Comparison of ENCODE assay signal across 14 mouse cellular contexts in genomic region chr9:104845226-104845930, GRCm38 (mm10).
DNase-seq lines count a peak whose midpoint lies in the region.
"Had no signal": no experiment of that assay in that cellular context is flagged by ENCODE, and none has a peak within 500 bp of the region (broad histone marks: within the 10 kb centered on the region; RNA-seq: fewer than 3 reads in every experiment).

No protein-coding gene starts in this region.

- DNase-seq in gastrocnemius, adult 8-10 months (ENCODE audit: low spot score in 2 of 2) = peak; percentile 5 to 22
- no peak for DNase-seq in gastrocnemius, postnatal 10 days
- peak; percentile 23 to 25 for DNase-seq in heart, adult 18-20 months
- DNase-seq in heart, postnatal 4 days = no peak
- peak; percentile 3 for DNase-seq in kidney, adult 9 months
- no peak for DNase-seq in kidney, adult 8-10 months
- DNase-seq: adrenal gland, adult 2 months; adrenal gland, postnatal 14 days; cerebellum, adult 11 months; cerebellum, adult 2 months; cerebellum, adult 9-11 months; cerebellum, postnatal 25 days; heart, adult 2 months; kidney, adult 18-20 months had no signal

Comparison
In these comparisons a context has a peak if more than half of its experiments do, and no peak if none do; other contexts are left out.
1. DNase-seq: peak in gastrocnemius, adult 8-10 months (2 of 2), heart, adult 18-20 months (2 of 2) and kidney, adult 9 months (single experiment); none in gastrocnemius, postnatal 10 days (single experiment), heart, postnatal 4 days (single experiment) and kidney, adult 8-10 months (0 of 2).